Mouse (Mus musculus) adrenal gland, postnatal 25 days (tissue): ENCODE measurements around the gene Olfr656. TPM values are rescaled to one million over a fixed set of nuclear protein-coding genes. Genes with fewer than 3 reads are reported as not detected.
A peak's percentile ranks its signal among the peaks of the same experiment; 100 is the strongest.

ENCODE experiments used
- DNase-seq: peaks from one replicate; pipeline ENCODE4 v3.0.0; 2021; ENCODE audit warnings: mixed read lengths
- long read RNA-seq: library from polyadenylated mRNA; stranded (forward); transcript quantifications from one replicate; pipeline ENCODE4 v2.0.0, GENCODE M21; 2021
- total RNA-seq: library from RNA; stranded (reverse); gene quantifications from 2 replicates; pipeline ENCODE4 v1.2.3, GENCODE M21; 2021

The Olfr656 gene
- total RNA-seq, result not detected in 2 replicates
- long read RNA-seq, result 0 reads

DNA sequence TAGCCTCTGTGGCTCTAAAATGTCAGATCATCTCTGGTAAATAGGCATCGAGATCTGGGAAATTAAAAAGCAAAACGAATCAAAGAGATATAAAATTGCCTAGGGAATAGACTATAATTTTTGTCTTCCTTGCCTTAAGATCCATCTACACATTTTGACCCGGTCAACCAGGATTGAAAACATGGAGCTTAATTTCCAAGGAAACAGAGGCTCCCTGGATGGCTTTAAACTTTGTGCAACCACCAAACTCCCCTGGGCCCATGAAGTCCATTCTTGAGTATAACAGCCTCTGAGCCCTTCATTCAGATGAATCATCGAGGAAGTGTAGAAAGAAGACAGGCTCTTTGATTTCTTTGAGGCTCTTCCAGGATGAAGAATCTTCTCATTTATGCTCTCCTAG, at the start of gene Olfr656:
Gene Olfr656 (plus strand): TSS at position 301 of the 400 bp plus-strand sequence.
- no peak for DNase-seq

DNA sequence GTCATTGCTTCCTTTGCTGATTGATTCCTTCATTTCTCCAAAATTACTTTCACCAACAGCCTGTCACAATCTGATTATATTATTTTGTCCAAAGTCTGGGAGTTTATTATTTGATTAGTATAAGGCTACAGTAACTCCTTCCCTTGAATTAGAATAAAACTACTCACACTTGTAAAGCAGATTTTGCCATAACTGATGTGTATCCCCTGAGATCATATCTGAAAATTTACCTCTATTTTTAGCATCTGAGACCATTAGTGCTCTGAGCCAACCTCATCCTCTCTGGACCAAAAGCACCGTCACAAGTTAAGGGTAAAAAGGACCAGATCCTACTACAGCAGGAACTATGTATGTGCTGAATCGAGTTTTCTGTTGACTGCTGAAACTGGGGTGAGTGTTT, 36.7 kb upstream of the Olfr656 start, which contains the start of gene Olfr653:
Gene Olfr653 (plus strand): TSS at position 301 of the 400 bp plus-strand sequence.
- DNase-seq, result no peak

DNA sequence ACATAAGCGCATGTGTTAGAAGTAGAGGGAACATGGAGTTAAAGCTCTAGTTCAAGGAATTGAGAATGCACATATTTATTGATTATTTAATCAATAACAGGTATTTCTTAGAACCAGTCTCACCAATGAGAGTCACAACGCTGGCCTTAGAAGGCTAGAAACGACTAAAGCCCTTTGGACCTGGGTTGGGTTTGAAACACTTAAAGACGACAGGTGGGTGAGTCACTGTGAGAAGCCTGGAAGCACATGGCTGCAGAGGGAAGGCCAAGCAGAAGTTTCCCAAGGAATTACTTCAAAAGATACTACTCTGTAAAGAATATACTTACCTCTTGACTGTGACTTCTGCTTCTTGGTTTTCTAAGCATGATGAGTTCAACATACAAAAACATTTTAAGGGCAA, 32.9 kb upstream of the Olfr656 start:
- DNase-seq, result no peak

DNA sequence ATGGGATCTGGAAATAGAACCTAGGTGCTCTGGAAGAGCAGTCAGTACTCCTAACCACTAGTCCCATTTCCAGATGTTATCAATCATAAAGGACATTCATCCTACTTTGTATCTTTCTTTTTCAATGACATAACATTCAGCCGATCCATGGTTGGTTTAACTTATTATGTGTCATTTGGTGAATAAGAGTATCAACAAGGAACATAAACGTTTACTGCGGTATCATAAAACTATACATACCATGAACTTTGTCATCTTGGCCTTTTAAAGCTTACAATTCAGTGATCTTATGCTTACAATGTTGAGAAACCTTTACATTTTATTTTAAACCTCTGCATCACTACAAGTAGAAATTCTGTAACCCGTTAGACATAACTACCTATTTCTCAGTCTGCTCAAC, 32.3 kb upstream of the Olfr656 start:
- DNase-seq, result no peak

DNA sequence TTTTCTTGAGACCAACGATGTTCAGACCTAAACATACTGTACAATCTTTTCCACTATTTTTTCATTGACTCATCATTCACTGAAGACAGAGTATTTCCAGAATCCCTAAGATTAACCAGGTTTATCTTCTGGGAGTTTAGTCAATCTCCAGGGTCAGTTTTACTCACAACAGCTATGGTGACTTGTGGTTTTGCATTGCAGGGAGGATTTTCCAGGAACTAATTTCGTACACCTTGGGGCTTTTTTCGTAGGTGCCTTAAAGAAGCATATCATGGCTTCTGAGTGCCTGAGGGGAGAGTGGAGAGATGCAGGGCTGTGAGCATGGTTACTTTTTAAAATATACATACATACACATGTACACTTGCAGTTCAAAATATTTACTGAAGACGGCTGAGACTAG, 27.0 kb upstream of the Olfr656 start, which contains the start of gene Olfr654:
Gene Olfr654 (plus strand): TSS at position 301 of the 400 bp plus-strand sequence.
- DNase-seq, result no peak

DNA sequence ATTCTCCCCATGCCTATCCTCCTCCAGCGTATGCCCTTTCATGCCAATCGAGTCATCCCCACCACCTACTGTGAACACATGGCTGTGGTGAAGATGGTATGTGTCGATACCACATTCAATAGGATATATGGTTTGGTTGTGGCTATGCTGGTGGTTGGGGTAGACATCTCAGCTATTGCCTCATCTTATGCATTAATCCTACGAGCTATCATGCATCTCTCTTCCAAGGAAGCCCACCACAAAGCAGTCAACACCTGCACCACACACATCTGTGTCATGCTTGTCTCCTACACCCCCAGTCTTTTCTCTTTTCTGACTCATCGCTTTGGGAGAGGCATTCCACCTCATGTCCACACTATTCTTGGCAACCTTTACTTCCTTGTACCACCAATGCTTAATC, 25.5 kb upstream of the Olfr656 start:
- DNase-seq, result no peak

DNA sequence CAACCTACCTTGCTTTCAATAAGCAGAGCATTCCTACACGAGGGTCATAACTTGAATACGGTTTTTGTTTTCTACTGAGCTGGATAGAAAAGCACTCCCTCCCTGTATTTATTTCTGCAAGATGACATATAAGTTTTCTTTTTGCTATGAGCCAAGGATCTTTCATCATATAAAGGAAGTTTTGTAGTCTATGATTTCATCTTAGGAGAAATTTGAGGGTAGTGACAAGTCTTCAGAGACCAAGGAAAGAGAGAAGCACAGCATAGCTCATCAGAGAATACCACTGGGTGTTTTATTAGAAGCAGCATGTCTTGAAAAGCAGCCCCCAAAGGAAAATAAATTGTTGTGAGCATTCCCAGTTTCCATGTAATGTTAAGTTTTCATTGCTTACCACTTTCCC, 12.1 kb upstream of the Olfr656 start, which contains the start of gene Olfr655:
Gene Olfr655 (minus strand): TSS at position 101 of the 400 bp plus-strand sequence.
- DNase-seq, result no peak

DNA sequence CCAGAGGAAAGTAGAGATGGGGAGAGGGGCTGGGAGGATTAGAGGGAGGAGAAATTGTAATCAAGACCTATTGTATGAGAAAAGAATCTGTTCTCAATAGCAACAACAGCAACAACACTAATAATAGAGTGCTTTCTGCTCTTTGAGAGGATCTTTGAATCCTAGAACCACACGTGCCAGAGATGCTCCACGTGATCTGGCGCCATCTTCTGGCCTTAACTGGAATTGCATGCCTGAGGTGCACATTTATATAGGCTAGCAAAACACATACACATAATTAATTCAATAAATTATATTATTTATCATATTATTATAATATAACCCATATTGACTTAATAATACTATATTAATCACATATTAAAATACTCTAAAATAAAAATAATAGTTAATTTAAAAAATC, 10.6 kb upstream of the Olfr656 start:
- DNase-seq, result peak; percentile 30

DNA sequence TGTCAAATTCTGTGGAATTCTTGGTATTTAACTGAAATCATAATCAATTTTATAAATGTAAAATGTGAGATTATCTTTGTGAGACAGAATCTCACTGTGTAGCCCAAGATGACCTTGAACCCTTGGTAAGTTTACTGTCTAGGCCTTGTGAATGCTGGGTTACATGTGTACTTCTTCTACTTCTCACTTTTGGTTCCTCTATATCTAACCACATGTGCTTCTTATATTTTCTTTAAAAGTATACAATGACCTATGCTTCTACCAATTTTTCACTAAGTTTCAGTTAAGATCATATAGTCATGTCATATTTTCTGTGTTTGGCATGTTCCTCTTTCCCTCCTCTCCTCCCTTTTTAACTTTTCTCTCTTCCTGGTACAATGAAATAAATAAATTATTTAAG, 9.0 kb upstream of the Olfr656 start:
- no peak for DNase-seq

DNA sequence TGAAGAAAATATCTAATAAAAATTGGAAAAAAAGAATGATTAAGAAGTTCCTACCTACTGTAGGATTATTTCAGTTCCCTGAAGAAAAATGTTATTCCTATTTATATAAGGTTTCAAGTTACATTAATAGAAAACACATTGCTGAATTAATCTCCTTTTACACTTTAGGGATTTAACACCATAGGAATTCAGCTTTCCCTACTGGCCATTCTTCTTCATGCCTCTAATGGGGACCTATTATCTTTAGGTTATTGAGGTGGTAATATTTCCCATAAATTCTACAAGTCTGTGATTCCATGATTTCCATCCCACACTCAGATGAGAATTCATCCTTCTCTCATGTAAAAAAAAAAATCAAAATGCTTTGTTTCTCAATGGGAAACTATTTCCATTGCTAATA, 10.7 kb downstream of the Olfr656 start, which contains the start of gene Olfr657:
Gene Olfr657 (plus strand): TSS at position 301 of the 400 bp plus-strand sequence.
- no peak for DNase-seq

DNA sequence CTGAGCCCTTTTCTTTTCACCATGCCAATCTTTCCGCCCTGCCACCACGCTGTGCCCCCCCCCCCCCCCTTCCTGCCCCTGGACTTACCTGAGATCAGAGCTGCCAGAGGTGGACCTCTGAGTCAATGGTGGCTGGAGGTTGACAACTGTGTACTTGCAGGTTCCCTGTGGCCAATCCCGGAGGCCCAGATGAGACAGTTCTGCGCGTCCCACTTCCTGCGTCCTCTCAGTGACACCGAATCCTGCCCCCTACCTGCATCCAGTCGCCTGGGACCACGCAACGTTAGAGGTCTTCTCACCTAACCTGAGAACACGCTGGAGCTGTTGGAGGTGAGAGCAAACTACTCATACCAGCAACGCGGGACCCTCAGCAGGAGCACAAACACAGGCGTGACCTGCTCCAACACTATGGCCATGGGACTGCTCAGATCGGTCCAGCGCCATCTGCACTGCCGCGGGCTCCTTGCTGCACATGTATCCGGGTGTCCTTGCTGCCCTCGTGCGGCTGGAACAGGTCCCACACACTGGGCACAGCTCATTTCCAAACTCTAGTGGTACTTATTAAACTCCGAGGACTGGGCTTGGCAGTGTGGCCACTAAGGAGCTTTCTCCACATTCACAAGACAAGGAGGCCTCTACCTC, 33.2 kb downstream of the Olfr656 start, which contains the start of gene Olfr658:
Gene Olfr658 (minus strand): TSS at position 465 of the 642 bp plus-strand sequence.
- peak; percentile 49 for DNase-seq

DNA sequence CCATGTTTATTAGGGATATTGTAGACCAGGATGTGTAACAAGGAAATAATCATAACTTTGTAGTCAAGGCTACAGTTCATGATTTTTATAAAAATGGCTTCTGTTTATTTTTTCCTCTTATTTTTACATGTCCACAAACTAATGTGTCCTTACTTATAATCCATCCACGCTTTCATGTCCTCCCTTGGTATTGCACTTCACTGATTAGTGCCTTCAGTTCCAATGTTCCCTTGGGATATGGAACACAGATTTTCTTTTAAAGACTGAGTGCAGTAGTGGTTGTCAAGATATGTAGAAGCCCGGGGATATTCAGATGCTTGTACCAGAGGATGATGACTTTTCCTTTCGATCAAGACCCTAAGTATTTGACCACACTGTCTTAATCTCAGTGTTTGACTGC, 52.7 kb downstream of the Olfr656 start, which contains the start of gene Olfr659:
Gene Olfr659 (plus strand): TSS at position 301 of the 400 bp plus-strand sequence.
- DNase-seq, result no peak

Other genes with a start within 250 kb of the Olfr656 start
- 0.12 TPM in 1 of 2 replicates, not detected in the other for gene Trim30b, start 244.1 kb upstream of the Olfr656 start, total RNA-seq
- not detected in 2 replicates for gene Trim30c, start 213.1 kb upstream of the Olfr656 start, total RNA-seq
- 4.0 and 8.3 TPM in 2 replicates for gene Trim30a, start 148.8 kb upstream of the Olfr656 start, total RNA-seq
- 7.9 and 11.3 TPM in 2 replicates for gene Trim30d, start 106.1 kb upstream of the Olfr656 start, total RNA-seq
- not detected in 2 replicates for gene Olfr651, start 63.8 kb upstream of the Olfr656 start, total RNA-seq
- not detected in 2 replicates for gene Olfr652, start 53.1 kb upstream of the Olfr656 start, total RNA-seq
- gene Olfr653, start 36.6 kb upstream of the Olfr656 start, total RNA-seq, result not detected in 2 replicates
- not detected in 2 replicates for gene Olfr654, start 26.9 kb upstream of the Olfr656 start, total RNA-seq
- not detected in 2 replicates for gene Olfr655, start 12.2 kb upstream of the Olfr656 start, total RNA-seq
- gene Olfr657, start 10.8 kb downstream of the Olfr656 start, total RNA-seq, result not detected in 2 replicates
- gene Olfr658, start 33.4 kb downstream of the Olfr656 start, total RNA-seq, result not detected in 2 replicates
- not detected in 2 replicates for gene Olfr659, start 52.8 kb downstream of the Olfr656 start, total RNA-seq
- gene Olfr661, start 72.5 kb downstream of the Olfr656 start, total RNA-seq, result not detected in 2 replicates
- not detected in 2 replicates for gene Usp17le, start 163.5 kb downstream of the Olfr656 start, total RNA-seq
- gene Usp17lb, start 228.6 kb downstream of the Olfr656 start, total RNA-seq, result 0.43 TPM in 1 of 2 replicates, not detected in the other
- not detected in 2 replicates for gene Usp17la, start 243.1 kb downstream of the Olfr656 start, total RNA-seq